Mouse (Mus musculus): Measurements from ENCODE around the gene Mad1l1. TPM values are rescaled to one million over a fixed set of nuclear protein-coding genes. Genes with fewer than 3 reads are reported as not detected.

Gene Mad1l1
- polyA plus RNA-seq, 1 experiment from 2014 or later, result 25.0 TPM

DNA sequence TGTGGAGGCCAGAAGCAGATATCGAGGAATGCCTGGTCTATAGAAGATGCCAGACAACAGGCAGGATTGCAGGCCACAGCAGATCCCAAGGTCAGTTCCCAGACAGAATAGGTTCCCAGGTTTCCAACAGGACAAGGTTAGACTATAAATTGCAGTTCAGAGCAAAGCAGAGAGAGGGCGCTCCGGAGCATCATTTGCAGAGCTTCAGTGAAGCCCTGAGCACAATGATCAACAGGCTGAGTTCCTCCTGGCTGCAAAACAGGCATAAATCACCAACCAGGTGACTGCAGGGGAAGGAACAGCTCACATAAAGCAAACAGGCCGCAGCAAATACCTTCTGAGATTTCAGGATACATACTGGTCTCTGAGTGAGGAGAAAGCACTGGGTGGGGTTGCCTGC is 123.6 kb downstream of the Mad1l1 start:
- H3K27ac ChIP-seq (ENCODE audit: low read depth, low read length), result no peak overlapping the region
- H3K4me3 ChIP-seq (ENCODE audit: low read depth, low read length), result no peak overlapping the region
- no peaks in the 10 kb centered on the region for H3K9me3 ChIP-seq (replicated peaks; ENCODE audit: control insufficient read depth, low read length)
- no peak for ATAC-seq (replicated peaks; ENCODE audit: insufficient number of reproducible peaks, low FRiP score, low TSS enrichment)
- H3K36me3 ChIP-seq (ENCODE audit: control insufficient read depth, insufficient read depth, low read length), result no peaks in the 10 kb centered on the region
- H3K27me3 ChIP-seq (ENCODE audit: control insufficient read depth, insufficient read depth, low read length), result peaks cover 3% of the 10 kb centered on the region; the same call in 1 of the 2 replicates
- no peak overlapping the region for H3K4me2 ChIP-seq
- H3K9ac ChIP-seq (ENCODE audit: low read depth, low read length), result no peak overlapping the region
- H3K4me1 ChIP-seq (ENCODE audit: control insufficient read depth, insufficient read depth, low read length), result no peaks in the 10 kb centered on the region
- WGBS (ENCODE audit: insufficient replicate concordance), result 32% methylated on average over 4 of the region's 4 CpGs

DNA sequence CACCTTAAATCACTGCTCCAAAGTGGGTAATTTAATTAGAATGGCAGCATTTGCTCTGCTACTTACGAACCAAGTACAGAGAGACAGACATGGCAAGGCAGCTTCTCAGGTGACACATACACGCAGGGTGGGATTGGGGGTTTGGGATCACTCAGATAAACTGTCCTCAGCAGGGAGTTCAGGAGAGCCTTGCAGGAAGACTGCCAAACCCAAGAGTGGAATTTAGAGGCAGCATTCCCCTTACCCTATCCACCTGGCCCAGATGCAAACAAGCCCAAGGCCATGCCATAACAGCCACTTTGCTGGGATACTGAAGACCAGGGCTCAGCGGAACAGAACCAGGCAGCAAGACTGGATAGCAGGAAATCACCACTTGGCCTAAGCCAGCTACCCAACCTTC is 124.9 kb downstream of the Mad1l1 start:
- no peak for ATAC-seq (replicated peaks; ENCODE audit: insufficient number of reproducible peaks, low FRiP score, low TSS enrichment)
- 72% methylated on average over 3 of the region's 3 CpGs for WGBS (ENCODE audit: insufficient replicate concordance)
- H3K4me1 ChIP-seq (ENCODE audit: control insufficient read depth, insufficient read depth, low read length), result no peaks in the 10 kb centered on the region

DNA sequence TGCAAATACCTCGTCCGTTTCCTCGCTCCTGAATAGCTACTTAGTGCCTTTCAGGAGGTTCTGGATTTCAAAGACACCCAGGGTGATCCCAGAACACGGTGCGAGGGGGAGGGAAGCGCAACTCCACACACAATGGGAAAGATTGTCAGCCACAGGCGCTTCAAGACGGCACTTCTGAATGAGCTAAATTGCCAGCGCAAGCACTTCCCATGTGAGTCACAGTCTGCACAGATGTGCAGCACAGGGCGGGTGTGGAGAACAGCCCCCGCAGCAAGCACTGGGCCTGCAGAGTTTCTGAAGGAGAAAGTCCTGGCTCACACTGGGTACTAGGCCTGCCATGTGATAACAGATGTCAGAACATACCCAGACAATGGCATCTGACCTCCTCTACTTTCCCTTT is 127.2 kb downstream of the Mad1l1 start:
- Histone ChIP-seq H3K4me1 (ENCODE audit: control insufficient read depth, insufficient read depth, low read length) (no peaks in the 10 kb centered on the region), H3K27me3 (ENCODE audit: control insufficient read depth, insufficient read depth, low read length) (peaks cover 3% of the 10 kb centered on the region; the same call in 1 of the 2 replicates), H3K9me3 (replicated peaks; ENCODE audit: control insufficient read depth, low read length) (no peaks in the 10 kb centered on the region), H3K4me2 (no peak overlapping the region), H3K27ac (ENCODE audit: low read depth, low read length) (no peak overlapping the region), H3K4me3 (ENCODE audit: low read depth, low read length) (no peak overlapping the region), H3K9ac (ENCODE audit: low read depth, low read length) (no peak overlapping the region), H3K36me3 (ENCODE audit: control insufficient read depth, insufficient read depth, low read length) (no peaks in the 10 kb centered on the region)
- WGBS (ENCODE audit: insufficient replicate concordance), result 73% methylated on average over 11 of the region's 11 CpGs
- ATAC-seq (replicated peaks; ENCODE audit: insufficient number of reproducible peaks, low FRiP score, low TSS enrichment), result no peak

More for the DNA sequence above, 124.9 kb downstream of the Mad1l1 start:
- H3K9ac ChIP-seq (ENCODE audit: low read depth, low read length), result no peak overlapping the region
- H3K4me3 ChIP-seq (ENCODE audit: low read depth, low read length), result no peak overlapping the region
- no peaks in the 10 kb centered on the region for H3K36me3 ChIP-seq (ENCODE audit: control insufficient read depth, insufficient read depth, low read length)
- peaks cover 3% of the 10 kb centered on the region; the same call in 1 of the 2 replicates for H3K27me3 ChIP-seq (ENCODE audit: control insufficient read depth, insufficient read depth, low read length)
- no peak overlapping the region for H3K4me2 ChIP-seq
- no peaks in the 10 kb centered on the region for H3K9me3 ChIP-seq (replicated peaks; ENCODE audit: control insufficient read depth, low read length)
- H3K27ac ChIP-seq (ENCODE audit: low read depth, low read length), result no peak overlapping the region

DNA sequence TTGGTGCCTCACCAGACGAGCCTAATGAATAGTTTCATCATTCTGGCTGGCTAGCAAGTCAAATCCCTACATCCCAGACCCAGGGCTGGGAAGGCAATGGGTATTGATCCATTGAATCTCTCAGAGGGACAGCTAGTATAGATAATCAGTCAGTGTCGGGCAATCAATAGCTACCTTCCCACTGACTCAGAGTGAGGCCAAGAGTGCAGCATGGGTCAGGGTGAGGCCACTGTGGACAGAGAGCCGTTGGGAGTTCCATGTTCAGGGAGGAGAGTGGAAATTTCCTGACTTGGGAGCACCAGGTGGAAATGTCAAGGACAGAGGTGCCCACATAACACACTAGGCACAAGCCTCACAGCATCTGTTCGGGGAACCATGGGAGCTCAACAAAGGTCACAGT is 129.8 kb downstream of the Mad1l1 start:
- Histone ChIP-seq H3K4me3 (ENCODE audit: low read depth, low read length) (no peak overlapping the region), H3K36me3 (ENCODE audit: control insufficient read depth, insufficient read depth, low read length) (no peaks in the 10 kb centered on the region), H3K27me3 (ENCODE audit: control insufficient read depth, insufficient read depth, low read length) (no peaks in the 10 kb centered on the region), H3K4me1 (ENCODE audit: control insufficient read depth, insufficient read depth, low read length) (no peaks in the 10 kb centered on the region), H3K9me3 (replicated peaks; ENCODE audit: control insufficient read depth, low read length) (no peaks in the 10 kb centered on the region), H3K27ac (ENCODE audit: low read depth, low read length) (no peak overlapping the region), H3K9ac (ENCODE audit: low read depth, low read length) (no peak overlapping the region), H3K4me2 (no peak overlapping the region)
- no peak for ATAC-seq (replicated peaks; ENCODE audit: insufficient number of reproducible peaks, low FRiP score, low TSS enrichment)
- WGBS (ENCODE audit: insufficient replicate concordance), result 76% methylated on average over 4 of the region's 4 CpGs

DNA sequence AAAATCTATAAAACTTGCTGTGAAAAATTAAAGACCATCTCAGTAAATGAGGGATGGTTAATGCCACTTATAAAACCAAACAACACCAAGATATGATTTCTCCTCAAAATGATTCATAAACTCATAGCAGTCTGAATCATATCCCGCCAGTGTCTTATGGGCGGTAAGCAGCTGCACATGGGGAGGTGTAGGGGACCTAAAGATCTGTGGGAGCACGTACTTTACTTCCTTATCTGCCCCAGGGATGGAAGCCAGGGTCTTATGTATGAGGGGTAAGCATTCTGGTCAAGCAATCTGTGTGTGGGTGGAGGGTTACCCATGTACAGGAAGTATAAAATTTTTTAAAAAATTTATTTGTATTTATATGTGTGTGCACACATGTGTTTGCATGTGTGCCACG is 135.0 kb downstream of the Mad1l1 start:
- Histone ChIP-seq H3K9me3 (replicated peaks; ENCODE audit: control insufficient read depth, low read length) (no peaks in the 10 kb centered on the region), H3K27me3 (ENCODE audit: control insufficient read depth, insufficient read depth, low read length) (no peaks in the 10 kb centered on the region), H3K27ac (ENCODE audit: low read depth, low read length) (no peak overlapping the region), H3K4me1 (ENCODE audit: control insufficient read depth, insufficient read depth, low read length) (no peaks in the 10 kb centered on the region), H3K4me3 (ENCODE audit: low read depth, low read length) (no peak overlapping the region), H3K4me2 (no peak overlapping the region), H3K9ac (ENCODE audit: low read depth, low read length) (no peak overlapping the region), H3K36me3 (ENCODE audit: control insufficient read depth, insufficient read depth, low read length) (no peaks in the 10 kb centered on the region)
- 79% methylated on average over 4 of the region's 4 CpGs for WGBS (ENCODE audit: insufficient replicate concordance)
- no peak for ATAC-seq (replicated peaks; ENCODE audit: insufficient number of reproducible peaks, low FRiP score, low TSS enrichment)

DNA sequence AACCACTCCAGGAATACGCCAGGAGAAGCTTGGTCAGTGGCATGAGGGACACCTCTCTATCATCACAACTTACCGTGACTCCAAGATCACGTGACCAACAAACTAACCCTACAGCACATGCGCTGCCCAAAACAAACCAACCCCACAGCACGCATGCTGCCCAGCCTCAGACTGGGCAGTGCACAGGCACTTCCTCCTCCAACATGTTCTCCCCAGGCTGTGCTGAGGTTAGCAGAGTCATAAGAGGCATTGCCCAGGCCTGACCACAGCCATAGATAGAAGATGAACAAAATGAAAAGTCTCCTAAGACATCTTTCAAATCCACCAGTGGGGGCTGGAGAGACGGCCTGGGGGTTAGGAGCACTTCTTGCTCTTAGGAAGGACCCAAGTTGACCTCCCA is 135.6 kb downstream of the Mad1l1 start:
- no peaks in the 10 kb centered on the region for H3K9me3 ChIP-seq (replicated peaks; ENCODE audit: control insufficient read depth, low read length)
- no peak overlapping the region for H3K27ac ChIP-seq (ENCODE audit: low read depth, low read length)
- H3K4me3 ChIP-seq (ENCODE audit: low read depth, low read length), result no peak overlapping the region
- no peaks in the 10 kb centered on the region; the same call in 1 of the 2 replicates for H3K4me1 ChIP-seq (ENCODE audit: control insufficient read depth, insufficient read depth, low read length)
- H3K36me3 ChIP-seq (ENCODE audit: control insufficient read depth, insufficient read depth, low read length), result no peaks in the 10 kb centered on the region
- WGBS (ENCODE audit: insufficient replicate concordance), result 90% methylated on average over 6 of the region's 6 CpGs
- no peak overlapping the region for H3K9ac ChIP-seq (ENCODE audit: low read depth, low read length)
- no peak overlapping the region for H3K4me2 ChIP-seq
- no peak for ATAC-seq (replicated peaks; ENCODE audit: insufficient number of reproducible peaks, low FRiP score, low TSS enrichment)
- no peaks in the 10 kb centered on the region for H3K27me3 ChIP-seq (ENCODE audit: control insufficient read depth, insufficient read depth, low read length)

DNA sequence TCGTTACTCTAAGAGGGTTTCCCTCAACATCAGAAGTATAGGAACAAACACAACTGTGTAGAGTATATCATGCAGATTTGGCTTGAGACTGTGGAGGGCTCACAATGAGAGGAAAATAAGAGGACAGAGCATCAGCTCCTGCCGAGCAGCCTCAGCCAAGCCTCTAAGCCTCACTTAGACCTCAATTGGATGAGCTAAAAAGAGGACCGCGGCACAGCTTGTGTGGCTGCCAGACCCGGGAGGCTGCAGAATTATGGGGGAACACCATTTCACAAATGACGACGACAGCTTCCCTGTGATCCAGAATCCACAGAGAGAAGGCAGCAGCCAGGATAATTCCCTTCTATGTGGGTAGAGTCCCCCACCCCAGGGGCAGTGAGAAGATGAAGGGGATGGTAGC is 138.0 kb downstream of the Mad1l1 start:
- no peak overlapping the region for H3K9ac ChIP-seq (ENCODE audit: low read depth, low read length)
- no peaks in the 10 kb centered on the region for H3K9me3 ChIP-seq (replicated peaks; ENCODE audit: control insufficient read depth, low read length)
- no peaks in the 10 kb centered on the region for H3K36me3 ChIP-seq (ENCODE audit: control insufficient read depth, insufficient read depth, low read length)
- H3K4me2 ChIP-seq, result no peak overlapping the region
- WGBS (ENCODE audit: insufficient replicate concordance), result 82% methylated on average over 7 of the region's 7 CpGs
- no peaks in the 10 kb centered on the region for H3K27me3 ChIP-seq (ENCODE audit: control insufficient read depth, insufficient read depth, low read length)
- H3K4me3 ChIP-seq (ENCODE audit: low read depth, low read length), result no peak overlapping the region
- H3K27ac ChIP-seq (ENCODE audit: low read depth, low read length), result no peak overlapping the region
- ATAC-seq (replicated peaks; ENCODE audit: insufficient number of reproducible peaks, low FRiP score, low TSS enrichment), result no peak
- peaks cover 4% of the 10 kb centered on the region for H3K4me1 ChIP-seq (ENCODE audit: control insufficient read depth, insufficient read depth, low read length)

DNA sequence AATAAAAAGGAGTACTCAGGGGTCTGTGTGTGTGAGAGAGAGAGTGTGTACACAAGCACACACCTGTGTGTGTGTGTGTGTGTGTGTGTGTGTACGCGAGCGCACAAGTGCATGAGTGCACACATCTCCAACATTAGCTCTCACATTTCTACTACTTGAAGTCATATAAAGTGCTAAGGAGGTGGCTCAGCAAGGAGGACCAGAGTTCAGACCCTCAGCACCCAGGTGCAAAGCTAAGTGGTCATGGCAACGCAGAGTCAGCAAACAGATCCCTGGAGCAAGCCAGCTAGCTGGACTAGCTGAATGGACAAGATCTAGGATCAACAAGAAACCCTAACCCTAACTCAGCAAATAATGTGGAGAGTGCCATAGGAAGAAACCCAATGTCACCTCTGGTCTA is 139.0 kb downstream of the Mad1l1 start:
- H3K4me1 ChIP-seq (ENCODE audit: control insufficient read depth, insufficient read depth, low read length), result peaks cover 9% of the 10 kb centered on the region
- H3K27me3 ChIP-seq (ENCODE audit: control insufficient read depth, insufficient read depth, low read length), result no peaks in the 10 kb centered on the region
- ATAC-seq (replicated peaks; ENCODE audit: insufficient number of reproducible peaks, low FRiP score, low TSS enrichment), result no peak
- no peaks in the 10 kb centered on the region for H3K9me3 ChIP-seq (replicated peaks; ENCODE audit: control insufficient read depth, low read length)
- H3K4me2 ChIP-seq, result no peak overlapping the region
- H3K9ac ChIP-seq (ENCODE audit: low read depth, low read length), result no peak overlapping the region
- H3K4me3 ChIP-seq (ENCODE audit: low read depth, low read length), result no peak overlapping the region
- no peak overlapping the region for H3K27ac ChIP-seq (ENCODE audit: low read depth, low read length)
- H3K36me3 ChIP-seq (ENCODE audit: control insufficient read depth, insufficient read depth, low read length), result no peaks in the 10 kb centered on the region
- WGBS (ENCODE audit: insufficient replicate concordance), result 95% methylated on average over 4 of the region's 4 CpGs

DNA sequence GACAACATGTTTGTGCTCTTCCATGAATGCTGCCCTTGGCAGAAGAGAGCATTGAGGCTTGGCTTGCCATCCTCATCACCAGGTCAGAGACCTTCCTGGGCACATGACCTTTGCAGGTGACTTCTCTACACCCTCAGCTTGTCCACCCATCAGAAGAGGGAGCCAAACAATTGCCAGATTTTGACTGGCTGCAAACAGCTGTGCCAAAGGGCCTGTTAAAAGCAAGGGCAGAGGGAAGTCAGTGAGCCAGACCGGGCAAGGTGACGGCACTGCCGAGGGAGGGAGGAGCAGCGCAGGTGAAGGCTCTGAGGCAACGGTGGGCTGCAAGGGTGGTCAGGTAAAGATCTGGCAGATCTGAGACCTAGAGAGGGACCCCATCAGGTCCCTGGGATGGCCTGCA is 141.3 kb downstream of the Mad1l1 start:
- Histone ChIP-seq H3K9ac (ENCODE audit: low read depth, low read length) (no peak overlapping the region), H3K36me3 (ENCODE audit: control insufficient read depth, insufficient read depth, low read length) (no peaks in the 10 kb centered on the region), H3K4me3 (ENCODE audit: low read depth, low read length) (no peak overlapping the region), H3K27me3 (ENCODE audit: control insufficient read depth, insufficient read depth, low read length) (no peaks in the 10 kb centered on the region), H3K9me3 (replicated peaks; ENCODE audit: control insufficient read depth, low read length) (no peaks in the 10 kb centered on the region), H3K4me1 (ENCODE audit: control insufficient read depth, insufficient read depth, low read length) (peaks cover 9% of the 10 kb centered on the region), H3K27ac (ENCODE audit: low read depth, low read length) (no peak overlapping the region), H3K4me2 (no peak overlapping the region)
- 95% methylated on average over 5 of the region's 5 CpGs for WGBS (ENCODE audit: insufficient replicate concordance)
- ATAC-seq (replicated peaks; ENCODE audit: insufficient number of reproducible peaks, low FRiP score, low TSS enrichment), result no peak

Measured in heart, embryonic 11.5 days (tissue).